Mouse (Mus musculus) spleen, adult 2 months (tissue): Measurements from ENCODE around the gene Pkd2l1.

Experiments used
- CTCF ChIP-seq: fragments of 200-500 bp; IDR thresholded peaks from 2 replicates; pipeline ENCODE4 v1.5.1; 2011; ENCODE audit warnings: mild to moderate bottlenecking, inconsistent platforms; ENCODE audit not compliant: insufficient read depth, insufficient read length, insufficient replicate concordance; ENCODE audit errors: extremely low read depth
- POLR2A ChIP-seq: fragments of 200-500 bp; IDR thresholded peaks from 2 replicates; pipeline ENCODE4 v1.6.1; 2011; ENCODE audit warnings: low read depth, low read length, inconsistent platforms

GRCm38 (mm10) chr19:44231608-44232151, 39.4 kb upstream of the Pkd2l1 start:
- no peak for TF ChIP-seq CTCF
- TF ChIP-seq POLR2A: no peak
